Mouse (Mus musculus) forebrain, embryonic 11.5 days (tissue): ENCODE measurements at regions not wholly inside any gene's neighbourhood (a gene's known extent, or its start where the extent isn't known, plus 50 kb on each side); places are given as distances from the start of the nearest gene placed in this dataset.
"Not testable (repeated sequence)": the region's sequence is repeated elsewhere in the genome, so short reads cannot be mapped to it uniquely, and the experiment has no call there.

Experiments
- ATAC-seq: fragments of 200-750 bp; cut with Nextera tagmentation; replicated peaks from 2 replicates; pipeline ENCODE4 v1.8.0; 2017; ENCODE audit warnings: moderate TSS enrichment; ENCODE audit not compliant: low FRiP score
- DNase-seq: peaks from one replicate; pipeline ENCODE4 v3.0.0-alpha.2; 2017; ENCODE audit warnings: low spot score
- H3K27ac ChIP-seq: fragments of 300-500 bp; sonication (generic); 2 replicates; pipeline ENCODE4 v1.5.1; 2014; ENCODE audit warnings: low read depth, low read length
- H3K27me3 ChIP-seq: fragments of 300-500 bp; sonication (generic); 2 replicates; pipeline ENCODE4 v1.6.1; 2014; ENCODE audit warnings: mild to moderate bottlenecking, low read length, mixed read lengths; ENCODE audit not compliant: control insufficient read depth, insufficient read depth
- H3K36me3 ChIP-seq: fragments of 300-500 bp; sonication (generic); 2 replicates; pipeline ENCODE4 v1.6.1; 2014; ENCODE audit warnings: mild to moderate bottlenecking, low read length, moderate library complexity, mixed read lengths; ENCODE audit not compliant: control insufficient read depth, insufficient read depth
- H3K4me1 ChIP-seq: fragments of 300-500 bp; sonication (generic); replicated peaks from 2 replicates; pipeline ENCODE4 v1.6.1; 2014; ENCODE audit warnings: low read length, mixed read lengths; ENCODE audit not compliant: control insufficient read depth, insufficient read depth
- H3K4me2 ChIP-seq: fragments of 300-500 bp; sonication (generic); 2 replicates; pipeline ENCODE4 v1.6.1; 2014; ENCODE audit warnings: low read depth, mild to moderate bottlenecking, low read length, moderate library complexity, mixed read lengths; ENCODE audit not compliant: severe bottlenecking
- H3K4me3 ChIP-seq: fragments of 300-500 bp; sonication (generic); 2 replicates; pipeline ENCODE4 v1.5.1; 2014; ENCODE audit warnings: low read depth, low read length
- H3K9ac ChIP-seq: fragments of 300-500 bp; sonication (generic); 2 replicates; pipeline ENCODE4 v1.6.1; 2014; ENCODE audit warnings: low read length
- H3K9me3 ChIP-seq: fragments of 300-500 bp; sonication (generic); 2 replicates; pipeline ENCODE4 v1.6.1; 2016; ENCODE audit warnings: low read length, mixed read lengths; ENCODE audit not compliant: control insufficient read depth
- WGBS: fragments of 180-500 bp; shearing (Covaris S2); extraction: QIAGEN DNeasy Blood & Tissue Kit; methylation state at CpG from one replicate; pipeline ENCODE4 v1.1.7; 2014; 5-methylcytosine and 5-hydroxymethylcytosine counted together

DNA sequence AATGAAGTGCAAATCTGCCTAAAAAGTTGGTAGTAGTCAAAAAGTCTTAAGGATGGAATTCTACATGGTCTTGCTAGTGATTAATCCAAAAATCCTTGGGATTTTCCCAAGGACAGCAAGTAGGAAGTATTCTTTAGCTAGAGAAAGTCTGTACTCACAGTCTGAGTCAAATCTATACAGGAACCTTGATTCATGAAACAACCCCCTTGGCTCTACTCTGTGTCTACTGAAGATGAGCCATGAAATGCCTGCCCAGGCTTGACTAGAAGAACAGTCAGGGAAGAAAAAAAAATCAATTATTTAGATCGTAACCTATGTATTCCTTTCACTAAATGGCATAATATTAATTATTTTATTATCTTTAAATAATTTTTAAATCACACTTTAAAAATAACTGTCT lies 454.2 kb downstream of the Inhba start:
- Histone ChIP-seq H3K27ac (no peak overlapping the region), H3K4me1 (no peaks in the 10 kb centered on the region), H3K9ac (no peak overlapping the region), H3K4me2 (no peak overlapping the region), H3K27me3 (no peaks in the 10 kb centered on the region), H3K9me3 (no peaks in the 10 kb centered on the region), H3K4me3 (no peak overlapping the region), H3K36me3 (no peaks in the 10 kb centered on the region)
- ATAC-seq (no peak), DNase-seq (no peak)
- WGBS = 94% methylated on average over 1 of the region's 1 CpGs

DNA sequence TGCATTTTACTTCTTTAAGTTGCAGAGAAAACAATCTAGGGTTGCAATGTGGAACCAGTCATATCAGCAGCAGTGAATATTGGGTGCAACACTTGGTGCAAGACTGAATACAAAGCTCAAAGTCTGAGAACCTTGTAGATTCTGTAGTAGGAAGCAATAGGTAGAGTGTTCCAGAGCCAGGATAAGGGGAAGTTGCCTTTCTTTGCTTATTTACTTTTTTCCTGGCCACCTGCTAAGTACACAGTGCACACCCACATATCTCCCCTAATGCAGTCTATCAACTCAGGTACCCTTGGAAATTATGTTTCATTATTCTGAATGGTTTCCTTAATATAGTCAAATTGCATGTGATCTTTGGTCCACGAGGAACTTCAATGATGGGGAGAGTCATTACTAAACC lies 464.9 kb downstream of the Inhba start:
- ATAC-seq = no peak
- no peak for DNase-seq

DNA sequence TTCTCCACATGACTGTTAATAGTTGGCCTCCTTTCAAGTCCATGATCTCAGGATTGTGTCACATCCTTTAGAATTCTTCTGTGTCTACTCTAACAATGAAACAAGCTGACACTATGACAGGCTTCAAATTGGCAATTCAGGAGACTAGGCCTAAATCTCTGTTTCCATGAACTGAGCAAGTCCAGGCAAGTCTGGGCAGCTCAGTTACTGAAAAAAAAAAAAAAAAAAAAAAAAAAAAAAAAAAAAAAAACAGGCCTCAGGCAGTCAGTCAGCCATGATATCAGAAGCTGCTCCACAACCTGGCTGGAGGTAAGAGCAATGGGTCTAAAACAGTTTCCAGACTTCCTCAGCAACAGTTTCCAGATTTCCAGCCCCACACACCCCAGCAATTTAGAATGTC lies 475.6 kb downstream of the Inhba start:
- Histone ChIP-seq H3K36me3 (no peaks in the 10 kb centered on the region), H3K4me3 (no peak overlapping the region), H3K9me3 (no peaks in the 10 kb centered on the region), H3K4me2 (no peak overlapping the region), H3K9ac (no peak overlapping the region), H3K27ac (no peak overlapping the region), H3K4me1 (no peaks in the 10 kb centered on the region), H3K27me3 (no peaks in the 10 kb centered on the region)
- DNase-seq (no peak), ATAC-seq (no peak)

More for the DNA sequence above, 464.9 kb downstream of the Inhba start:
- H3K4me2 ChIP-seq = no peak overlapping the region
- no peaks in the 10 kb centered on the region for H3K4me1 ChIP-seq
- no peak overlapping the region for H3K4me3 ChIP-seq
- H3K9ac ChIP-seq = no peak overlapping the region
- H3K27me3 ChIP-seq = no peaks in the 10 kb centered on the region
- H3K36me3 ChIP-seq = no peaks in the 10 kb centered on the region
- no peaks in the 10 kb centered on the region for H3K9me3 ChIP-seq
- 86% methylated on average over 1 of the region's 1 CpGs for WGBS
- H3K27ac ChIP-seq = no peak overlapping the region

DNA sequence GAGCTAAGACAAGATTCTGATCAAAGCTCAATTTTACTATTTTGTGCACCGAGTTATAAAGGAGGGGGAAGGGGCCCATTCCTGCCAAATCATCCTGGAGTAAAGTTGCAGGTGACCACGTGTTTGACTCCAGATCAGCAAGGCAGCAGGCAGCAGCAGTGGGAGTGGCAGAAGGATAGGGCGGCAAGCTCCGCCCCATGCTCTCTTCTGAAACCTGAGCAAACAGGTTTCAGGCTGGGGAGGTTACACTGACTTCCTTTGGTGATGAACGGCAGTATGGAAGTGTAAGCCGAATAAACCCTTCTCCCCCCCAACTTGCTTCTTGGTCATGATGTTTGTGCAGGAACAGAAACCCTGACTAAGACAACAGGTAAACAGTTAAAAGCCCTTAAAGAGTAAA lies 479.0 kb downstream of the Inhba start:
- not testable (repeated sequence) for H3K4me1 ChIP-seq, H3K9me3 ChIP-seq, H3K27me3 ChIP-seq, H3K27ac ChIP-seq, H3K36me3 ChIP-seq, H3K4me3 ChIP-seq, H3K9ac ChIP-seq, DNase-seq, ATAC-seq, H3K4me2 ChIP-seq
- WGBS = 49% methylated on average over 6 of the region's 6 CpGs

DNA sequence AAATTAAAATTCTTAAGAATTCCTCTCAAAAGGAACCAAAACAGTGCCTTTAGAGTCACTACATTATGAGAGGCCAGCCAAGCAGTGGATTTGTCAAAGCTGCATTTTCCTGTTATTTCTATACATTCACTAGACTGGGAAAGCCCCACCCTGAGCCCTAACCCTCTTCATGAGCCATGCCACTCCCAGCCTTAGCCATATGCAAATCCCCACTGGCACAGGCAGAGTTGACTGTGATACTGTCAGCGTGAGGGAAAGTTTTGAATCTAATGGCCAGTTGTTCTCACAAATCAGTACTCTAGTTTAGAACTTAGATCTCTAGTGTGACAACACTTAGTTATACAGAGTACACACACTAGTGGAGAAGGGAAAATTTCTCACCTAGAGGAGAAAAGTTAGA lies 486.4 kb downstream of the Inhba start:
- Histone ChIP-seq H3K27me3 (no peaks in the 10 kb centered on the region), H3K4me1 (no peaks in the 10 kb centered on the region), H3K4me3 (no peak overlapping the region), H3K36me3 (no peaks in the 10 kb centered on the region), H3K9me3 (no peaks in the 10 kb centered on the region), H3K4me2 (no peak overlapping the region), H3K27ac (no peak overlapping the region), H3K9ac (no peak overlapping the region)
- DNase-seq (no peak), ATAC-seq (no peak)
- WGBS = 67% methylated on average over 1 of the region's 1 CpGs

DNA sequence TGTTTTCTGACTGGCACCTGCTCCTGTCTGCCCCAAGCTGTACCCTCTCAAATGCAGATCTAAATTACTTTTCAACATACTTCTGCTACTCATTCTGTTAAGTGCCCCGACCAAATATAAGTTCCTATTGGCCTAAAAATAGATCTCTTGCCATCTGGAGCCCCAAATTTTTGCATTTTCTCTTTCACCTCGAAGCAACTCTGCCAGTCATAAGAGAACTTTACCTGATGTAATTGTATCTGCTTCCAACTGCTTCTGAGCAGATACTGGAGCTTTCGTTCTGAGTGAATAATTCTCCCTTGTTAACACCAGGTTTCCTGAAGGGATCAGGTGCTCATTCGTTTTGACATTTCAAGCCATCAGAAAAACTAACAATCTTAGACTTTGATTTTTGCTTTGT lies 501.2 kb downstream of the Inhba start:
- ATAC-seq (no peak), DNase-seq (no peak)
- Histone ChIP-seq H3K36me3 (no peaks in the 10 kb centered on the region), H3K9me3 (no peaks in the 10 kb centered on the region), H3K27me3 (no peaks in the 10 kb centered on the region), H3K4me3 (no peak overlapping the region), H3K4me1 (no peaks in the 10 kb centered on the region), H3K9ac (no peak overlapping the region), H3K27ac (no peak overlapping the region), H3K4me2 (no peak overlapping the region)
- 79% methylated on average over 4 of the region's 4 CpGs for WGBS

DNA sequence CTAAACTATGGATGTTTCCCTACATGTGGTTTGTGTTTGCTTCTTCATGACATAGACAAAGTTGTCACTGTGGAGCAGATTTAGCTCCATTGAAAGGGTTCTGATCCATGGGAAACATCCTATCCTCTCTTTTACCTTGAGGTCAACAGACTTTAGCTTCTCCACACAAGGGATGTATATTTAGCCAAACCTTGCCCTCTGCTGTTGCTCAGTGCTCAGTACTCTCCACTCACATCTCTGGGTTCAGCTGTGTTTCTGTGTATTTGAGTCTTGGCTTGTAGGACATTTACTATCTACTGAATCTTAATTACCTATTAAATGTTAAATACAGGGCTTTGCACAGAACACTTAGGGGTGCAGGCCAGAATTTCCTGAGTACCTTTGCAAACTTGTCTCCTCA lies 503.5 kb downstream of the Inhba start:
- DNase-seq = no peak
- no peak overlapping the region for H3K4me2 ChIP-seq
- no peaks in the 10 kb centered on the region for H3K36me3 ChIP-seq
- ATAC-seq = no peak
- H3K4me1 ChIP-seq = no peaks in the 10 kb centered on the region
- H3K27me3 ChIP-seq = no peaks in the 10 kb centered on the region
- no peak overlapping the region for H3K4me3 ChIP-seq
- H3K9ac ChIP-seq = no peak overlapping the region
- H3K9me3 ChIP-seq = no peaks in the 10 kb centered on the region
- no peak overlapping the region for H3K27ac ChIP-seq

DNA sequence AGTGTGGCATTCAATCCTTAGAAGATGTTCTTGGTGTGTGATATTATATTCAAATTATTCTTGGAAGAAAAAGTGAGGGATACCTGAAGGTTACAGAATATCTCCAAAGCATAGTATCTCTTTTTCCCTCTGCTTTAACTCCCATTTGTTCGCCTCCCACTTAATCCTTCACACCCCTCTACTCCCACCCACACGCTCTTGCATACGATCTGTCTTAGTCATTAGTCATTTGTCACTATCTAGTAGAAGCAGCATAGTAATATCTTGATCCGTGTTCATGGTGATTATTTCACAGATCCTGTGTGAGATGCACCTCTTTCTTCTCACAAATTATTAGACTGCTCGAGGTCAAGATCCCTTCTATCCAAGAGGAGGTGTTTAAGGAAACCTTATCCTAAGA lies 517.4 kb downstream of the Inhba start:
- H3K27ac ChIP-seq = no peak overlapping the region
- no peak for DNase-seq
- H3K36me3 ChIP-seq = no peaks in the 10 kb centered on the region
- H3K27me3 ChIP-seq = no peaks in the 10 kb centered on the region
- WGBS = 78% methylated on average over 5 of the region's 5 CpGs
- no peaks in the 10 kb centered on the region for H3K4me1 ChIP-seq
- H3K9ac ChIP-seq = no peak overlapping the region
- no peak overlapping the region for H3K4me2 ChIP-seq
- no peak overlapping the region for H3K4me3 ChIP-seq
- H3K9me3 ChIP-seq = no peaks in the 10 kb centered on the region
- no peak for ATAC-seq

DNA sequence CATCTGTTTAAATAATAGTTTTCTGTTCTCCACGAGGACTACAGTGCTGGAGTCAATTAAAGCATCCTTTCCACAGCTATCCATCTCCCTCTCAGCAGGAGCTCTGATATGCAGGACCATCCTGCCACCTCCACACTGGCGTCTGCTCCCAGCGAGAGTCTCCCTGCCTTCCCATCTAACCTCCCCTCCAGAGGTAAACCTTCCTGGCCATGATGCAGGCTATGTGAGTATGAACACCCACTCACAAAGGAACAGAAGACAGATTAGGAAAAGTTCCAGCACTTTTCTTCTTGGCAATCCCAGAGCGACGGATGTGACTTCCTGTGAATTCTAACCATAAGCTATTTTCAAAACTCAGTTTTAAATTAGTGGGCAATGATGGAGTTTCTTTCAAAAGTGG lies 532.1 kb downstream of the Inhba start:
- no peaks in the 10 kb centered on the region for H3K27me3 ChIP-seq
- H3K27ac ChIP-seq = no peak overlapping the region
- ATAC-seq (no peak), DNase-seq (no peak)
- H3K36me3 ChIP-seq = no peaks in the 10 kb centered on the region
- H3K9me3 ChIP-seq = no peaks in the 10 kb centered on the region
- H3K4me2 ChIP-seq = no peak overlapping the region
- no peak overlapping the region for H3K4me3 ChIP-seq
- H3K4me1 ChIP-seq = no peaks in the 10 kb centered on the region
- WGBS = 66% methylated on average over 5 of the region's 5 CpGs
- H3K9ac ChIP-seq = no peak overlapping the region
